Mouse (Mus musculus) adrenal gland, postnatal 36 days (tissue): ENCODE results near the gene Plce1. TPM values are rescaled to one million over a fixed set of nuclear protein-coding genes. Genes with fewer than 3 reads are reported as not detected.

Source experiments
- DNase-seq, 2 experiments: peaks; one replicate each; pipeline ENCODE4 v3.0.0; 2021; ENCODE audit warnings: mixed read lengths in 1 of 2
- total RNA-seq, 2 experiments: library from RNA; stranded (reverse); gene quantifications; 2 replicates each; pipeline ENCODE4 v1.2.3; 2021

Plce1 gene
- total RNA-seq, 2 experiments from 2014 or later = 6.5 to 8.9 TPM

DNA sequence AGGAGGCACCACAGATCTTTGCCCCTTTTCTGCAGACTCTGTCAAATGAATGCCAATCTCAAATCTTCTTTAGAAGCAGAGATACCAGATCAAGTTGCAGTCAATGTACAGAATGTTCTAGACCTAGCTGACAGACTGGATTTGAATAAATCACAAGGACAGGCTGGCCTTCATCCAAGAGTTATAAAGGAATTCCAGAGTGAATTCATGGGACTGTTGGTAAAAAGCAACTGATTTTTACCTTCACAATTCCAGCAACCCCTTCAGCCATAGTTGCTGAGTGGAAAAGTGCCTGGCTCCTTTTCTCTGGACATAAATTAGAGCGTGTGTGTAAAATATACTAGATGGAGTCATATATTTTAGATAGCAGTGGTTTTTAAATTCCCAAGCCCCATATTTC is 102.0 kb downstream of the Plce1 start:
- DNase-seq = no peak

DNA sequence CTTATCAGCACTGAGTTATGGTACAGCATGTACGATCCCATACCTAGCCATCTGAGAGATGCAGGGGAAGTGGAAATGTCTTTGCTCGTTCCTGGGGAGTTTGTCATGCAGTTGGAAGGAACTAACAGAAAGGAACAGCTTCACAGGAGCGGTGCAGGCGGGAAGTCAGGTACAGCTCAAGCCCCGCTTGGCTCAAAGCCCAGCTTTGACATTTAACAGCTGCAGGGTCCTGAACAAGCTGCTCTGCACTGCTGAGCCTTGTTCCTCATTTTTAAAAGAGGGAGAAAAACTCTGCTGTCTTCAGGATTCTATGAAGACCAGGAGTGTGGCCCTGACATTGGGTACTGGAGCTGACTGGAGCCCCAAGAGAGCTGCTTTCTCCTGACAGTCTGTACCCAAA is 106.7 kb downstream of the Plce1 start:
- peak; percentile 11 to 41 for DNase-seq

DNA sequence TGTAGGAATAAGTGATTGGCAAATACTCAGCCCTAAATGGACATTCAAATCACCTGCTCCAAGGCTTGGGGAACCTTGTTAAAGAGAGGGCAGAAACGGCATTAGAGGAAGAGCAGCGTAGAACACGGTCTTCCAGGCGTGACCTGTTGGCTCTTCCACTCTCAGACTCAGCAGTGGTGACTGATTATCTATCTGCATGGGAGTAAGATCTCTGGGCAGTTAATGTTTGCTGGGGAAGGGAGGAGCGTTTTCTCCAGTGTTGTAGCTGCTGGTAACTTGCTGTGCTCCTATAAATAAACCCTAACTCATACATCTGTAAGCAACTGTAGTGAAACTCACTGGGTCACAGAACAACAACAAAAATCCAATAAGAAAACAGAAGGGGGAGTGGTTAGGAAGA is 108.6 kb downstream of the Plce1 start:
- DNase-seq = no peak

DNA sequence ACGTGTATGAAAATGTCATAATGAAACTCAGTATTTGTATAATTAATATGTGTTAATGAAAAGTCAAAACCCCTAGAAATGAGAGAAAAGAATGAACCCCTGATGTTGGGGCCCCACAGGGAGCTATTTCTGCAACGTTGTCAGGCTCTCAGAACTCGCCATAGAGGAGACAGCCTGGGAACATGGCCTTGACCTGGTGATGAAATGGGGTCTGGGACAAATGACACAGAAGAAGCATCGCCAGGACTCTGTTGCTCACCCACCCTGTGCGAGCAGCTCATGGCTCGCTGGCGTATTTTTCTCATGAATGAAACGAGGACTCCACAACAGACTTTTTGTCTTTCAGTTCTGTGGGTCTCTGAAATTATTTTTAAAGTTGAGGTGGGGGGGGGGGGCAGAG is 109.0 kb downstream of the Plce1 start:
- peak; percentile 61 to 73 for DNase-seq

DNA sequence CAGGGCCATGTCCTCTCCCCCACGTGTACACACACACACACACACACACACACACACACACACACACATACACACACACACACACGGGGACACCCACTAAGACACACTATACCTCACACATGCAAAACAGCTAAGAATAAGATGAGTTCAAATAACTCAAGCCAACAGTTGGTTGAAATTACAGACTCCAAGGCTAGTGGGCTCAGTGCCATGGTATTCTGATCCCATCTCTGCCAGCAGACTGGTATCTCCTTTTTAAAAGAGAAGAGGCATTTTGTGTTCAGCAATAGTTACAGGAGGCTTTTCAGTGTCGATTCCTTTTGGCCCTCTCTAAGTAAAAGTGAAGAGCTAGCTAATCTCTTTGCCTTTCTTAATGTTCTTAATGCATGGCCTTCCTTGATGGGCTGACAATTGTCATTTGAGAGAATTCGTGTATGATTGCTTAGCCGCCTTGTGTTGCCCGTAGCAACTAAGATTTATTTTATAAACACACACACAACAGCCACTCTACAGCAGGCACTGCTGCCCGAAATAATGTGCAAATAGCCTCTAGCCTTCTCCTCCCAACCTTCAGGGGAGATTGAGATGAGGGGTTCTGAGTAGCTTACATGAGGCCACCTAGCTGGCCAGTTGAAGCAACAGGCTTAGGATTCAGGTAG is 111.8 kb downstream of the Plce1 start:
- DNase-seq = peak; percentile 70 to 72

DNA sequence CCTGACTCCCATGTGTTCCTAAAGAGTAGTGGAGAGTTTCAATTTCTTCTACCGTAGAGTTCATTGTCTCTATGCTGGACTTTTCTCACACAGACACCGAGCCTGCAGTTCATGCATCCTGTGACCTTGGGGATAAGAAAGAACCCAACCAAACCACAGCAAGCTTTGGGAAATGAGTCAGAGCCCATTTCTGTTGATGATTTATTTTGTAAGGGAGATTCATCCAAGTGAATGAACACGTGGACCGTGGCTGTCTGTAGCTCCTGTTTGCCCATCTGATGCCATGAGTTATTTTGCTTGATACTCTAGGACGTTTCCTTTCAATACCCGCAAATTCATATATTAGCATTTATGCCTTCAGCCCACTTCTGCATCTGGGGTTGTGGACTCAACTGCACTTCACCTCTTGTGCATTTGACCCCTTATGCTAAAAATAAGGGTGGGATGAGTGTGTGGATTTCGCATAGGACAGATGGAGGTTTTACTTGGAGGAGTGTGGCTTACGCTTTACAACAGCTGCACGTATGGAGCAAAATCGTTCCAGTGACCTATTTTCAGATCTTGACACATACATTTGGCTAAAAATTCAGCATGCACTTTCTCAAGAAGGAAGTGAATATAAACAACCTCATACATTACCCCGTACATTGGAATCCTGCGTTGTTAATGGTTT is 112.5 kb downstream of the Plce1 start:
- peak; percentile 42 to 51 for DNase-seq

DNA sequence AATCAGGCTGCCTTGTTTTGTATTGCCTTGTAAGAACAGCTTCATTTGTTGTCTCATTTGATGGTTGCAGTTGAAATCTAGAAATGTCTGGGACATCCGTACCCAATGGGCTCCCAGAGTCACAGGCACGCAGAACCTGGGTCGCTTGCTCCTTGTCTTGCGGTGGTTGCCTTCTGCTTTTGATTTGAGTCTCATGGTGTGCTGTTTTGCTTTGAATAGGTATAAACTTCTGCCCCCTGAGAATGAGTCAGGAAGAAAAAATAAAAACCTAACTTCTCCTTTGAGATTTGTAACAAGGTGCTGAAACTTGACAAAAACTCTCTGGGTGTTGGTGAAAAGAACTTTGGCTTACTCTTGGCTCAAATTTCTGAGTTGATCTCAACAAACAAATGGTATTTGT is 115.2 kb downstream of the Plce1 start:
- no peak for DNase-seq

DNA sequence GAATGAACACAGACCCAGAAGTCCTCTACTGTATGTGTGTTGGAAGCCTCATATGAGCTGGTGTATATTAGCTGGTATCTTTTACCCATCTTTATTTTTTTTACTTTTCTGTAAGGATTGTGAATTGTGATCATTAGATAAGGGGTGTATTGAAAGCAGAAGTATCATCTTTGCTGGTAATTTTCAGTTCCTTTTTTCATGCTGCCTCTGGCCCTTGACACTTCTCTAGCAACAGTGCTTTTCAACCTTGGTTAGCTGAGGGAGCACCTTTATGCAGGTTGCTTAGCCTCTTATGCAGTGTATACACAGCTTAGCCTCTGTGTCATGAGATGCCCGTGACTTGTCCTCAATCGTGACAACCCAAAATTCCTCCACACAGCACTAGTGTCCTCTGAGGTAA is 116.5 kb downstream of the Plce1 start:
- no peak for DNase-seq

DNA sequence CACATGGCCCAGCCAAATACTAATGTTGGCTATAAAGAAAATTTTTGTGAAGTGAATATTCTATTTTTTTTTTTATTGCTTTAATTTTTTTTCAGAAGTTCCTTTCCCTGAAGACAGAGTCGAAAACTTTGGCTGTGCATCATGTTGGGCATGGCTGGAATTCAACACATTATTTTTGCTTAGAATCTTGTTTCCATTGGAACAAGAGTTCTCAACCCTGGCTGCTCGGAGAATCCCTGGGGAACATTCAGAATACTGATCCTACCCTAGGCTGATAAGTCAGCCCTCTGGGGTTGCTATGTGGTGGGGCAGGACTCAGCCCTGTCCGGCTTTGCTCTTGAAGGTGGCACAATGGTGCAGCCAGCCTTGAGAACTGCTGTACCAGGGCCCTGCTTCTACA is 118.1 kb downstream of the Plce1 start:
- DNase-seq = no peak

DNA sequence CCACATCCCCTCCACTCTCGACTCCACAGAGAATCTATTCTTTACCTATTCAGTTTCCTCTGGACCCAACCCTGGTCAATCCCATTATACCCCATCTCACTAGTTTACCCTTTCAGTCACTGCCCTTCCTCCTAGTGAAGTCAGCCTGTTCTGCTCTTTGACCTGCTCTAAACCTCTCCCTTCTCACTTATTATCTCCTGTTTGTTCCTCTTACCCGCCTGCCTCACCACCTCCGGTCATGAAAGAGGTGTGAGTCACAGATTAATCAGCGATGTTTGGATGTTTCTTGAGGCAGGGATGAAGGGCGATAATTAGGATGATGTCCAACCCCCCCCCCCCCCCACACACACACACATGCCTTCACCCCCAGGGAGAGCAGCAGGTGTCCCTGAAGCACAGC is 120.2 kb downstream of the Plce1 start:
- no peak for DNase-seq

DNA sequence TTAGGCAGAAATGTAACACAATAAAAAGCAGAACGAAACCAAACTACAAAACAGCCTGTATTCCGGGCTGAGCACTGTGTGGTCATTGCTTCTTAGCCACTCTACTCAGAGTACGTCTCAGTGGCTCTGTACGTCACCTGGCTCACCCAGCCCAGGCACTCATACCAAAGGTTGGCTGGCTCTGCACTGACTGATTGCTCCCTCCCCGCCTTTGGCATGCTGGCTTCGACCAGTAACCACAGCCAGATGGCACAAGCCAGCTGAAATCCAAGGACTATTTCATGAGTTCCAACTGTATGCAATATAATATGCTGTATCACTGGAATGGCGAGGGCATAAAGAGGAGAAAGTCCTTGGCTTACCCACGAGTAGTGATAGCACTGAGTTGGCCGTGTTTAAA is 121.9 kb downstream of the Plce1 start:
- peak; percentile 43 to 55 for DNase-seq

DNA sequence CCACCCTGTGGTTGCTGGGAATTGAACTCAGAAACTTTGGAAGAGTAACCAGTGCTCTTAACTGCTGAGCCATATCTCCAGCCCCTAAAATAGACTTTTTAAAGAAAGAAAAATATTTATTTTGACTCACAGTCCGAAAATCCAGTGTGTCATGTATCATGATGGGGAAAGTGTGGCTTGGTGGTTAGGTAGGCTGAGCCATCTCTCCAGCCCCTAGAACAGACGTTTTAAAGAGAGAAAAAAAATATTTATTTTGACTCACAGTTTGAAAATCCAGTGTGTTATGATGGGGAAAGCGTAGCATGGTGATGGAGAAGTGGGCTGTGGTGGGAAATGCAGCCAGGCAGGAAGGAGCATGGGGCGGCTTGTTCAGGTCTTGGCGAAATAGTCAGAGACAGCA is 126.3 kb downstream of the Plce1 start:
- DNase-seq = no peak

DNA sequence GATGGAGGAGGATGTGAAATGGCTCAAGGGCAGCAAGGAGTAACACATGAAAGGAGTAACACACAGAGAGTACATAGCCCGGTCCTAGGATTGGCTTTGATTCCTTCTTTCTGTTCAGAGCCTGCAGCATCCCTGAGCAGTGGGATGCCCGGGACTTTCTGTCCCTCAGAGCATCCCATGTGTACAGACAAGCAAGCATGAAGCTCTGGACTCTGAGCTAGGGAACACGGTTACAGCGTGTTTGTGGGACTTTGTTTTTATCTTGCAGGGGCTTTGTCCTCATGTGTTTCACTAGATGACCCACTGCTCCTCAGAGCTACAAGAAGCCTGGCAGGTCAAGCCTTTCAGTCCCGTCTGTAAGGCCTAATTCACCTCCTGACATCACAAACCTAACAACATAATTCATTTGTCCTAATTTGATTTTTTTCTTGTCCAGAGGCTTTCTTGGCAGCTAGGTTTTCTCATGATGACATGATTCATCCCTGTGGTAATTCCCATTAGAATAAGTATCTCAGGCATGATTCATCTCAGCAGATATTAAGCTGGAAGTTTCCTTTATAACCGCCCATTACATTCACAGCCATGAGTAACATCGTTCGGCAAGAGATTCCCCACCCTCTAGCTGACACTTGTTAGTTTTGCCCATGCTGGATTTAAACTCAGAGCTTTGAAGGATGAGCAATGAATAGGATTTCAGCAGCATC is 128.2 kb downstream of the Plce1 start:
- DNase-seq = no peak

DNA sequence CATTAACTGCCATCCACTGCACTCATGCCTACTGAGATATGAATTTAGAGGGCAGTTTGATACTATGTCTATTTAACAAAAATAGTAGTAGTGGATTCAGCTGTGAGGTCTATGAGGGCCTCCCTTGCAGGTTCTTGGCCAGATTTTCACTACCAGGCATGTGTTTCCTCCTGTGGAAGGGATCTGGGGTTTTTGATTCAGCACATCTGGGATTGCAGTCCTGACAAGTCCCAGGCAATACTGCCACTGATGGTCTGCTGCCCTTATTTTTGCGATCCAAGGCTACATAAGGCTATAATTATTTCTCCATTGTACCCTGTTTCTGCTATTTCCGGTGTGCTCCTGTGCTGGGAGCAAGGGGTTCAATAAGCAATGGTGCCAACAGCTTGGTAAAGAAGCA is 129.4 kb downstream of the Plce1 start:
- DNase-seq = no peak

DNA sequence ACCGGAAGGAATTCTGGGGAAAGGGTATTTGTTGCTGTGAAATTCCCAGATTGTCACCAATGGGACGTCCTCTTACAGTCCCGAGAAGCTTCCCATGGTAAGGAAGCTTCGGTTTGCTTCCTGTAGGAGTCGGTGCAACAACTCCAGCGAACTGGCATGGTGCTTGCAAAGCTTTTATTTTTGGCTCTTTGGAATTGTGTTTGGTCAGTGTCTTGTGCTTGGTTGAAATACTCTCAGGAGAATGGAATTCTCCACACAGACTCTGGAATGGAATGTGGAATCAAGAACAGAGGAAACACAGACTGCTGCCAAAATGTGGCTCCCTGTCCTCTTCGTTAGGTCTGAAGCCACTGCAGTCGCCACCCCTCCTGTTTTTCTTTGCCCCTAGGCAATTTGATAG is 129.9 kb downstream of the Plce1 start:
- DNase-seq = no peak

DNA sequence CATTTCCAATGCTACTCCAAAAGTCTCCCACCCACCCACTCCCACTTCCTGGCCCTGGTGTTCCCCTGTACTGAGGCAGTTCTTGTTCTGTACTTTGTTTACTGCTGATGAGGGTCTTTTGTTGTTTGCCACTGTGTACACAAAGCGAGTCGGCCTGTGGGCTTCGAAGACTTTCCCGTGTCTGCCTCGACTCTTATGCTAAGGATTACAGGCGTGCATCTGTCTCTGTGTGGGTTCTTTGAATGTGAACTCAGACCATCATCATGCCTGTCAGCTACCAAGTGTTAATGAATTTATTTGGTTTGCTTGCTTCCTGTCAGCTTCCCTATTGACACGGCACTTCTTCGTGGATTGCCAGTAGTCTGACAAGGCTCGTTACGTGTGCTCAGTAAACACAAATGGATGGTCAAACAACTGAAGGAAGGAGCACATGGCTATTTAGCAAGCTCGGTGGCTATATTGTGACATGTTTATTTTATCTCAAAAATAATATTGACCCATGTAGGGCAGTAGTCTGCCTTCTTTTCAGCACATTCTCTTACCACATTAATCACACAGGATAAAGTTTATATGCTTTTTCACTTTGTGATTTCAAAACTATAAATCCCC is 133.3 kb downstream of the Plce1 start:
- DNase-seq = no peak

DNA sequence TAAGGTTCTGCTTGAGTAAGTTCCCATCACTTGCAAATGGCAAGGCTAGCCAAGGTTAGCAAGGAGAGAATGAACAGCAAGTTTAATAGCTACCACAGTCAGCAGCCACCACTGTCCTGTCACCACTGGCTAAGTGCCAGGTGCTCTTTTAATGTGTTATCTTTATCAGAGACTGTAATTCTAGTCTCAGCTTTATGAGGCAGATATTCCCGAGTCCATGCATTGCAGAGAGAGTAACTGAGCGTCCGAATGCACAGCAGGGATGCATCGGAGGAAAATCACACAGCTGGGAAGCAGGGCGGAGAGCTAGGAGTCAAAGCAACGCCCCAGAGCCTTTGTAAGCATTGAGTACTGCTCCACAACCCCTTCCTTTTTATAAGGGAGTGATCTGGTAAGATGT is 134.4 kb downstream of the Plce1 start:
- DNase-seq = no peak

DNA sequence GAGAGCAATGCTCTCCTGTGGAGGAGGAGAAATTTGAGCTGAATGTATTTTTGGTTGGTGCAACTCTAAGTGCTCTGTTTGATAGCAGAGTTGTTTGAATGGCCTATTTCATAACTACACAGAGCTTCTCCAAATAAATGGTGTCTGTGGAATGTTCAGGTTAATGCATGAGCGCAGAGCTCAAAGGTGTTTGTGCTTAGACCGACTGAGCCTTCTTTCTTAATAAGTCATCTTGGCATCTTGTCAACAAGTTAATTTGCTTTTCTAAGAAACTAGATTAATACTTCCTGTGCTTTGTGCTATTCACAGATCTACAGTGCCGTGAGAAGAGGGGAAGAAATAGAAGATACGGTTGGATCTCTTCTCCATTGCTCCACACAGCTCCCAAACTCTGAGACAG is 139.2 kb downstream of the Plce1 start:
- DNase-seq = no peak

DNA sequence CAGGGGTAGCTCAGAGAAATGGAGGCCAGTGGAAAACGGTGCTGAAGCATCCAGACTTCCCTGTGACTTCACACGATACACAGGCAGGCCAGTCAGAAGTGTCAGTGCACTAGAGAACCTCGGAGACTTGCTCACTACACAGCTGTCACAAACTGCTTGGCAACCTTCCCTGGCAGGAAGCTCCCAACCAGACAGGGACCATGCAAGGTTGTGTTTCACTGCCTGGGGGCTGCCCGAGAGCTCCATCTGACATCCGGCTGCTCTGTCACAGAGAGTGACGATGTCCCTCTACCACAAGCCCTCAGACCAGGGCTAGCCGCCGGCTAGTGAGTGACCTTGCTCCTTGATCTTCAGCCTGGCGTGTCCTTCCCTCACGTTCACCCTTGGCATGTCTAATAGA is 140.6 kb downstream of the Plce1 start:
- DNase-seq = peak in 1 of 2 experiments; percentile 4

DNA sequence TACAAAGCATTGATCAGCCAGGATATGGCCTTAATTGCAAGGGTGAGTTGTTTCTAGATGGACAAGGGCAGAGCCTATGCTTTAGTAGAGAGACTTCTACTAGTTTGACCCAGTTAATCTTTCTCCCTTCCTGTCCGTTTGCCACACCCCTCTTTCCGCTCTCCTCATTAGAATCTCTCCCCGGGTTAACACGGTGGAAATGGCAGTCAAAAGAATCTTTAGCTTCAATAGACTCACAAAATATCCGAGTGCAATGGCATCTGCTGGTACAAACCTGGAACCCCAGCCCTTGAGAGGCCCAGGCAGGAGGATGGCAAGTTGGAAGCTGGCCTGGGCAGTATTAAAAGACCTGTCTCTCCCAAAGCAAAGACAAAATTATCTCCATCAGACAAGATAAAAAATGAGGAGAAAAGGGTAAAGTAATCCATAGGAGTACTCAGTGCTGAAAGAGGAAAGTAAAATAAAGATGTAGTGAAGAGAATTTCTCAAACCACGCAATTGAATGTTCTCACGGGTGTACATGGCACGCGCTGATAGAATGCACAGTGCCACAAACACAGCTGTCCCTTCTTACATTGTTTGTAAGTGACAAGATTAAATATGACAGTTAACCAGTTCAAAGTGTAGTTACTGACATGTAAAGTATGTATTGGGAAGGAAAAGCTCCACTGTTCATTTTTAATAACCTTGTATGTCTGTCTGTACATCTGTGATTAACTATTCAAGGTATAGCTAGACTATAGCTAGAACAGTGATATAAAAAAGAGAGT is 145.5 kb downstream of the Plce1 start:
- DNase-seq = no peak

DNA sequence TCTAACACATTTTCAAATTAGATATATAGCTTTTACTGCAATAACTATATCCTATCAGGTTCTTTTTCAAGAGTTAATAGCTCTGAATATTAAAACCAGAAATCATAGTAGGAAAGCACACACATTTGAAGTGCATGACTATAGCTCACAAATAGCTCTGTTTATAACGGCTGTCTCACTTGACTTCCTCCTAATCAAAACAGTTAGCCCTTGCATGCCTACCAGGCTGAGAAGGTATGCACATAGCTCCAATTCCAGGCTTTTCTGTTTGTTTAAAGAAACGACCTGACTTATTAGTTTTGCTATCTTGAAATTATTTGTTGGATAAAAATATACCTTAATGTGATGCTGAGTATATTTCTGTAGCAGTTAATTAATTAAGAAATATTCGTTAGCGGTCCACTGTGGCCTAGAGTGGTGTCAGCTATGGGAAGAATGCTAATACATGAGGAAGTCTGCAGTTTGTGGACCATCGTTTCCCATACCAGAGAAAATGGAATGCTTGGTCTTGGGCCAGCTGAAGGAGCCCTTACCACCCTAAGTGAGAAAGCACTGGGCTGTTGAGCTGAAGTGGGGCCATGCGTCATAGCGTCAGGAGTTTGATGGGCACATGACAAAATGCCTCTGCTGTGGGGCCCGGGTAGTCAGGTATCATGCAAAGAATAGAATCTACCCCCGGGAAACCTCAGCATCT is 146.3 kb downstream of the Plce1 start:
- DNase-seq = no peak

DNA sequence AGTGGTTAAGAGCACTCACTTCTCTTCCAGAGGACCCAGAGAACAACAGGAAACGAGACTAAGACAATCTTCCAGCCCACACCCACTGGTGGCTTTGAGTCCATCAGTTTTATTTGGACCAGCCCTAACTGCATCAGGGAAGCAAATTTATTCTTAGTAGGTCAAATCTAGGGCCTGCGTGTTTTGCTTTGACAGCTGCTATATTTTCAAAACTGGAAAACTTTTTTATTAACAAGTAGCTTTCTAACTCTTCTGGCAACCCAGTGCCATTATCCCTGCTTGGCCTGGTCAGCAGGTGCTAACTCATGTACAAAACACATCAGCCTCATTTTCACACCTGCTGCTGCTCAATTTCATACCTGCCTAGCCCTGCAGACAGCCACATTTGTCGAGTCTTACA is 151.3 kb downstream of the Plce1 start:
- no peak for DNase-seq
